In genomic region chr10:18407062-18407830, GRCm38 (mm10) we compare ENCODE assay signal across 8 mouse cellular contexts.
A peak's percentile ranks its signal among the peaks of the same experiment; 100 is the strongest.
DNase-seq lines count a peak whose midpoint lies in the region; ATAC-seq lines count a peak whose summit lies in the region.

No protein-coding gene starts in this region.

- peak overlapping the region; percentile 78 for H3K4me2 ChIP-seq in intestine, embryonic 15.5 days (replicated peaks)

- peak overlapping the region; percentile 46 for H3K4me3 ChIP-seq in intestine, embryonic 15.5 days (replicated peaks)
- H3K4me3 ChIP-seq in midbrain, embryonic 10.5 days = peak overlapping the region; percentile 67

- under 1% methylated on average over 21 of the region's 21 CpGs for WGBS in intestine, embryonic 15.5 days
- WGBS in midbrain, embryonic 10.5 days = under 1% methylated on average over 21 of the region's 21 CpGs

- H3K27ac ChIP-seq in intestine, embryonic 15.5 days = peak overlapping the region; percentile 72
- peak overlapping the region; percentile 87 for H3K27ac ChIP-seq in midbrain, embryonic 10.5 days (replicated peaks)

- H3K36me3 ChIP-seq in intestine, embryonic 15.5 days = no peaks in the 10 kb centered on the region
- H3K36me3 ChIP-seq in midbrain, embryonic 10.5 days = no peaks in the 10 kb centered on the region

- H3K9ac ChIP-seq in intestine, embryonic 15.5 days = peak overlapping the region; percentile 57

- H3K9me3 ChIP-seq in intestine, embryonic 15.5 days = no peaks in the 10 kb centered on the region
- H3K9me3 ChIP-seq in midbrain, embryonic 10.5 days (replicated peaks) = no peaks in the 10 kb centered on the region

- ATAC-seq in granulocyte monocyte progenitor cell, adult 5-6 weeks (replicated peaks; ENCODE audit: poor library complexity, severe bottlenecking) = peak; percentile 98
- ATAC-seq in intestine, embryonic 15.5 days = peak; percentile 97

- H3K27me3 ChIP-seq in intestine, embryonic 15.5 days (replicated peaks) = no peaks in the 10 kb centered on the region
- no peaks in the 10 kb centered on the region for H3K27me3 ChIP-seq in midbrain, embryonic 10.5 days (ENCODE audit: low read depth, poor library complexity, severe bottlenecking)

- intact Hi-C loops in left cerebral cortex, postnatal 4 days (cut with DNase I) = no loop called here

- peaks cover 13% of the 10 kb centered on the region for H3K4me1 ChIP-seq in intestine, embryonic 15.5 days (replicated peaks)
- peaks cover 73% of the 10 kb centered on the region for H3K4me1 ChIP-seq in midbrain, embryonic 10.5 days

- peak; percentile 38 to 41 for DNase-seq in left cerebral cortex, adult 18-20 months (ENCODE audit: low spot score in 2 of 2)
- no peak for DNase-seq in left cerebral cortex, adult 11 months (ENCODE audit: low spot score)
- DNase-seq in embryo, embryonic 9.5 days (ENCODE audit: extremely low spot score) = peak; percentile 85
- DNase-seq in left cerebral cortex, postnatal 4 days = peak; percentile 77
- DNase-seq in midbrain, embryonic 10.5 days (ENCODE audit: low spot score) = peak; percentile 85
- DNase-seq in spleen, postnatal 36 days (ENCODE audit: low spot score in 2 of 2) = peak; percentile 31 to 43
